Mouse (Mus musculus) MEL (cell line): Measurements from ENCODE around the gene Txnrd2.

Experiments used
- CHD1 ChIP-seq: IDR thresholded peaks from 2 replicates; pipeline ENCODE4 v1.6.1; 2012; ENCODE audit warnings: low read depth, mild to moderate bottlenecking, inconsistent platforms, low read length, improper control_type of control experiment
- CTCF ChIP-seq, 3 experiments: IDR thresholded peaks in 2 of 3; conservative IDR thresholded peaks in 1 of 3; 2 replicates each; pipeline ENCODE4 v1.5.1; 2011 to 2012; ENCODE audit warnings: low read length in 3 of 3, low read depth in 2 of 3, mild to moderate bottlenecking in 2 of 3, improper control_type of control experiment in 1 of 3, inconsistent platforms in 1 of 3, mixed read lengths in 1 of 3, moderate library complexity in 1 of 3; ENCODE audit not compliant: control insufficient read depth in 1 of 3, insufficient read depth in 1 of 3, poor library complexity in 1 of 3, severe bottlenecking in 1 of 3
- EP300 ChIP-seq, 2 experiments: IDR thresholded peaks; 2 replicates each; pipeline ENCODE4 v1.6.1; 2011; ENCODE audit warnings: improper control_type of control experiment in 2 of 2, low read length in 2 of 2, low read depth in 1 of 2, mild to moderate bottlenecking in 1 of 2
- GATA1 ChIP-seq: IDR thresholded peaks from 2 replicates; pipeline ENCODE4 v1.6.1; 2011; ENCODE audit warnings: low read depth, low read length, improper control_type of control experiment
- HCFC1 ChIP-seq: IDR thresholded peaks from 2 replicates; pipeline ENCODE4 v1.6.1; 2012; ENCODE audit warnings: low read depth, mild to moderate bottlenecking, inconsistent platforms, low read length, improper control_type of control experiment, moderate library complexity
- POLR2A ChIP-seq, 2 experiments: IDR thresholded peaks; 2 replicates each; pipeline ENCODE4 v1.6.1; 2011 to 2012; ENCODE audit warnings: low read length in 2 of 2, mild to moderate bottlenecking in 2 of 2, control low read depth in 1 of 2, improper control_type of control experiment in 1 of 2, low read depth in 1 of 2, moderate library complexity in 1 of 2; ENCODE audit not compliant: control insufficient read depth in 1 of 2, insufficient read depth in 1 of 2, poor library complexity in 1 of 2
- POLR2AphosphoS5 ChIP-seq: IDR thresholded peaks from 2 replicates; pipeline ENCODE4 v1.6.1; 2012; ENCODE audit warnings: low read depth, borderline replicate concordance, mild to moderate bottlenecking, inconsistent platforms, low read length, moderate library complexity, mixed read lengths
- RAD21 ChIP-seq: IDR thresholded peaks from 2 replicates; pipeline ENCODE4 v1.6.1; 2011; ENCODE audit warnings: mild to moderate bottlenecking, low read depth, low read length, improper control_type of control experiment
- TAL1 ChIP-seq: IDR thresholded peaks from 2 replicates; pipeline ENCODE4 v1.6.1; 2012; ENCODE audit warnings: mild to moderate bottlenecking, inconsistent platforms, low read length, moderate library complexity, mixed read lengths

DNA sequence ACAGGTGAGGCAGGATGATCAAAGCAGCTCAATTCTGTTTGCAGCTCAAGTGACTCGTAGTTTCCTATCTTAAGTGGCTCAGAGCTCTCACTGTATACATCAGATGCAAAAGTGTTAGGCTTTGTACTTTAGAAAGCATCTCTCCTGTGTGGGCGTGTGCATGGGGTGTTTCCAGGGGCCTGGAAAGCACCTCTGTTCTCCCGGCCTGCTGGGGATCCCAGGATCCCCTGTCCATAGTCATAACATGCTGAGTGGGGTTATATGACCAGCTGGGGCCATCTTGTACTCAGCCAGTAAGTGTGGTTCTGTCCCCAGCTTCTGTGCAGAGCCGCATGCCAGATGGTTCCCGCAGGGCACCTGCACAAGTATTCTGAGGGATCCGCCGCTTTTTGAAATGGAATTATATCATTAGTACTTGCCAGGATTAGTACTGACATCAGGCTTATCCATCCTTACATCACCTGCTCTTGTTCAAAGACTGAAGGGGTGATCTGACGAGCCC lies 26.2 kb downstream of the Txnrd2 start:
- TF ChIP-seq POLR2A (IDR thresholded peaks at IDR 0.05; ENCODE audit: control insufficient read depth in 1 of 2, insufficient read depth in 1 of 2, low read depth in 1 of 2, low read length in 2 of 2, poor library complexity in 1 of 2) (no peak), CTCF (IDR thresholded peaks at IDR 0.05 in 2 of 3, conservative IDR thresholded peaks at IDR 0.05 in 1 of 3; ENCODE audit: control insufficient read depth in 1 of 3, insufficient read depth in 1 of 3, low read depth in 2 of 3, low read length in 3 of 3, poor library complexity in 1 of 3, severe bottlenecking in 1 of 3) (no peak), GATA1 (no peak), RAD21 (no peak), HCFC1 (no peak), EP300 (IDR thresholded peaks at IDR 0.05; ENCODE audit: low read depth in 1 of 2, low read length in 2 of 2) (no peak), TAL1 (no peak), CHD1 (no peak), POLR2AphosphoS5 (no peak)
